Mouse (Mus musculus) heart, postnatal 14 days (tissue): ENCODE results near the gene Itfg1. TPM values are rescaled to one million over a fixed set of nuclear protein-coding genes. Genes with fewer than 3 reads are reported as not detected.
"Not testable (repeated sequence)": the region's sequence is repeated elsewhere in the genome, so short reads cannot be mapped to it uniquely, and the experiment has no call there.

Source experiments
- DNase-seq, 2 experiments: peaks; one replicate each; pipeline ENCODE4 v3.0.0; 2021 to 2022
- intact Hi-C: fragments of 180-260 bp; cut with DNase I; formaldehyde crosslinking; loops from one replicate; pipeline ENCODE4 v1.15.1; 2025
- long read RNA-seq, 2 experiments: library from polyadenylated mRNA; stranded (forward); transcript quantifications; one replicate each; pipeline ENCODE4 v2.0.0; 2021
- total RNA-seq, 2 experiments: library from RNA; stranded (reverse); gene quantifications; 2 replicates each; pipeline ENCODE4 v1.2.3; 2021

Gene Itfg1
- 10 to 100 TPM; 47.2 to 50.1 TPM for total RNA-seq
- long read RNA-seq, experiment 1, transcript Itfg1-201 (18 exons, 3,306 nt): major isoform, 115 of 124 reads
- long read RNA-seq, experiment 1, partial matches to known transcripts: 3 of 124 reads
- long read RNA-seq, experiment 1, other reads (novel, unspliced or antisense): 6 of 124 reads
- long read RNA-seq, experiment 2, transcript Itfg1-201 (18 exons, 3,306 nt): major isoform, 106 of 120 reads
- long read RNA-seq, experiment 2, partial matches to known transcripts: 3 of 120 reads
- long read RNA-seq, experiment 2, other reads (novel, unspliced or antisense): 11 of 120 reads

- peak; percentile 93 to 94 for DNase-seq
These were observed at the start of gene Itfg1, which contains the start of gene Phkb for GRCm38 (mm10) chr8:85840657-85841488. TSS of gene Itfg1 (minus strand) at chr8:85840921. TSS of gene Phkb (plus strand) at chr8:85840959.

GRCm38 (mm10) chr8:85884811-85885210 lies 44.1 kb upstream of the Itfg1 start:
- no peak for DNase-seq
- intact Hi-C loops: no loop called here

More at GRCm38 (mm10) chr8:85840657-85841488, at the start of gene Itfg1, which contains the start of gene Phkb:
- intact Hi-C loops: loop anchor here (5.0 kb wide), 1 partner anchor 139 kb away; the partner anchor contains the start of gene Neto2

GRCm38 (mm10) chr8:85879624-85880023 lies 38.9 kb upstream of the Itfg1 start:
- DNase-seq: no peak
- intact Hi-C loops: no loop called here

- intact Hi-C loops: no loop called here
- no peak for DNase-seq
These were observed 37.3 kb upstream of the Itfg1 start for GRCm38 (mm10) chr8:85877976-85878375.

- DNase-seq: peak; percentile 21 to 30
- intact Hi-C loops: no loop called here
These were observed 30.9 kb upstream of the Itfg1 start for GRCm38 (mm10) chr8:85871660-85872059.

DNA sequence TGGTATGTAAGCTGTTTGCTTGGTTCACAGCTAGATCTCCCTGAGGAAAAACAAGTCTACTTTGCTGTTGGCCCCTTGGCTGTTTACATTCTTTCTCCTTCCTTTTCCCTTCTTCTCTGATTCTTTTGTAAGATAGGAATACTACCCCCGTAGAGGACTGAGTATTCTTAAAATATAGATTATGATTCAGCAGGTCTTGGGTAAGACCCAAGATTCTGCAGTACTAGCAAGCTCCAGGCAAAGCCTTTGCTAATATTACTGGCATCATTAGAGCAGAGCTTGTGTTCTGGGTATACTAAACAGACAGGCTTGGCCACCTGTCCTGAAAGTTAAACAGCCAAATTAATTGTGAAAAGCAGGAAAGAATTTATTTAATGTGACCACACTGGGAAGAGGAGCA lies 21.7 kb upstream of the Itfg1 start:
- intact Hi-C loops: no loop called here
- no peak for DNase-seq

- intact Hi-C loops: no loop called here
- DNase-seq: no peak
These were observed 19.9 kb upstream of the Itfg1 start for GRCm38 (mm10) chr8:85860612-85861011.

GRCm38 (mm10) chr8:85857227-85857896 lies 16.6 kb upstream of the Itfg1 start:
- DNase-seq, intact Hi-C loops: not testable (repeated sequence)

DNA sequence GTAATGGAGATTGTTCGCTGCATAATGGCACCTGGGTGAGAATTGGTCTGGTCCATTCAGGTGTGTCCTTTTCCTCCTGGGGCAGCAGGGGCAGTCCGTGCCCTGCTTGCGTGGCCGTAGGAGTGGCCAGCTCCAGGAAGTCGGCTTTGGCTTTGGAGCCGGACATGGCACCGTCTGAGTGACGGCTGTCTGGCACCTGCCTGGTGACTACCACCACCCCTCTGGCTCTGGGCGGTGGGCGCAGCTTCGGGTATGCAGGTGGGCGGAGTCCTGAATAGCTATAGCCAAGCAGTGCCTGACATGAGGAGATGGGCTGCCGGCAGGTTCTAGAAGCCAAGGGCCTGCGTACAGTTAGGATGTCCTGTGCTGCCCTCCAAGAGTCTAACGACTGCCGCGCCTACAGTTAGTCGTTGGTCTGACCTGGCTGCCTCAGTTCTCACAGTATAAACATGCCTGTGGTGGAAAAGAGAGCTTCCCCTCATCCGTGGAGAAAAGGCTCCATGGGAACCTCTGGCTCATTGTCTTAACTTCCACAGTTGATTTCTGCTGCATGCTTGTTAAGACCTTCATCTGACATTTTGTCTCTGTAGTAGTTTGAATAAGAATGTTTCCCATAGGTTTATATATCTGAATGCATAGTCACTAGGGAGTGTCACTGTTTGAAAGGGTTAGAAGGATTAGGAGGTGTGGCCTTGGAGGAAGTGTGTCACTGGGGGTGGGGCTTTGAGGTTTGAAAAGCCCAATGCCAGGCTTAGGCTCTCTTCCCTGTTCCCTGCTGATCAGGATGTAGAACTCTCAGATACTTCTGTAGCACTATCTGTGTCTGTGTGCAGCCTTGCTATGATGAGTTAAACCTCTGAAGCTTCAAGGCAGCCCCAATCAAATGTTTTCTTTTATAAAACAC lies 13.8 kb upstream of the Itfg1 start:
- no peak for DNase-seq
- intact Hi-C loops: no loop called here

DNA sequence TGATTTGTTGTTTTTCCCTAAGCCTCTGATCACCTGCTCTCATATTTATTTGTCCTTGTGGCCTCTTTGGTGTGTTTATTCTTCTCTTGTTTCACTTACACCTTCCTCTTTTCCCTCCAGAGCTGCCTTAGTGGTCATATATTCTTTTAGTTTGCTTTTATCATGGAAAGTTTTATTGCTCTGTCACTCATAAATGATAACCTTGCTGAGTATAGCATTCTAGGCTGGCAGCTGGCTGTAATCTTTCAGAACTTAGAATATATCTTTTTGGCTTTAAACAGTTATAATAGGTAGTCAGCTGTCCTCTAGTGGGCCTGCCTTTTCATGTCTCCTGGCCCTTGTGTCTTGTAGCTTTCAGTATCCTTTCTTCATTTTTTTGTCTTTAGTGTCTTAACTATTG lies 5.2 kb upstream of the Itfg1 start:
- intact Hi-C loops: no loop called here
- no peak for DNase-seq

DNA sequence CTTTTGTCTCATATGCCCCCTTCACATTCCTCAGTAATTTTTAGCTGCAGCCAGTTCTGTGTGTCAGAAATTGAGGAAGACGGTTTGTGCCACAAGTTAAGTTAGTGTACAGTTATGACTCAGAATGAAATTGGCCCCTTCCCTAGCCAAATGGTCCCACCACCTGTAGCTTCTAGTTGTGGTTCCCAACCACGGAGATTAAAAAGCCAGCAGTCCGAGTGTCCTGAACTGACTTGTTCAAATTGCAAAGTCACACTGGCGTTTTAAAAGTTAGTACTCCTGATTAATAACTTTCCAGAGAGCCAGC lies 721 bp upstream of the Itfg1 start:
- intact Hi-C loops: loop anchor here (5.0 kb wide), 1 partner anchor 139 kb away; the partner anchor contains the start of gene Neto2

DNA sequence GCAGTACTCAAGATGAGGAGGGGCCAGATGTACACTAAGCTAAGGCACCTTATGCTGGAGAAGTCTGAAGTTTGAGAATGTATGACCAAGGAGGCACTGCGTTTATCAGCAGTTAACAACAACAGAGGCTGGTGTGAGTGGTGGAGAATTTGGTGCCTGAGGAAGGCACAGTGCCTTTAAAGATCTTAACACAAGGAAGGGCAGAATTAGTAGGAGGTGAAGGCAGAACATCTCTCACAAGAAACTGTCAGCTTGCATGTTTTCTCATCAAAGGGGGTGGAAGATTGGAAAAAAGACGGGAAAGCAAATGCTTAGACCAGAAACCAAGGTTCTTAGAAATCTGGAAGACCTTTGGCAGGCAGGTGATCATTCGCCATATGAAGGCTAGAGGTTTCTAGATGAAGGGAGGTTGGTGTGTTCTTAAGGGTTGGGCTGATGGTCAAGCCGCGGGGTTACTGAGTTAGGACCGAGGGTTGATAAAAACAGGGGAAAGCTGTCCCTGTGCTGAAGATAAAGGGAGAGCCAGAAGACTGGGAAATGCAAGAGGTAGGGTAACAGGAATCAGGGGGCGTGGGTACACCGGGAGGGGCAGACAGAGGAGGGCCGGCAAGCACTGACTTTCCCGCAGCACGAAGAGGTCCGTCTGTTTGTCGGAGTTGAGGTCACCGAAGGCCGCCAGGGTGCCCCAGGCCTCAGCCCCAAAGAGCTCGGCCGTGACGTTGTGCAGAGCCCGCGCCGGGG lies 635 bp downstream of the Itfg1 start:
- no peak for DNase-seq
- intact Hi-C loops: loop anchor here (5.0 kb wide), 1 partner anchor 138 kb away; the partner anchor contains the start of gene Neto2

More for the DNA sequence above, 721 bp upstream of the Itfg1 start:
- DNase-seq: peak in 1 of 2 experiments; percentile 18

DNA sequence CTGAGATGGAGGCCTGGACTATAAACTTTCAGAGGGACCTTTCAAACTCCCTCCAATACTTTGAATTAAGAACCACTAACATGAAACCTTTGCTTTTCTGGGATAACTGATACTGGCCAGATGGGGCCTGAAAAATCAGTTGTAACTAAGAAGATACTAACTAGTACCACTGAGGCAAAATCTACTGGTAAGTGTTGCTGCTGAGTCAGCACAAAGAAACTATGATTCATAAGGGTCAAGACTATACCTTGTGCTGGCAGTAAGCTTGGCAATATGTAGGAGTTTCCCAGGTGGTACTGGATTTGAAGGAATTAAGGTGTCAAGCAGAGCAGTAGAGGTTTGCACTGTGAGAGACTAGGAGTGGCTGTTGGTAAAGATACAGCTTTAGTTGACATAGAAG lies 27.1 kb downstream of the Itfg1 start:
- no peak for DNase-seq
- intact Hi-C loops: no loop called here

GRCm38 (mm10) chr8:85801408-85801807 lies 39.3 kb downstream of the Itfg1 start:
- DNase-seq: no peak
- intact Hi-C loops: no loop called here

DNA sequence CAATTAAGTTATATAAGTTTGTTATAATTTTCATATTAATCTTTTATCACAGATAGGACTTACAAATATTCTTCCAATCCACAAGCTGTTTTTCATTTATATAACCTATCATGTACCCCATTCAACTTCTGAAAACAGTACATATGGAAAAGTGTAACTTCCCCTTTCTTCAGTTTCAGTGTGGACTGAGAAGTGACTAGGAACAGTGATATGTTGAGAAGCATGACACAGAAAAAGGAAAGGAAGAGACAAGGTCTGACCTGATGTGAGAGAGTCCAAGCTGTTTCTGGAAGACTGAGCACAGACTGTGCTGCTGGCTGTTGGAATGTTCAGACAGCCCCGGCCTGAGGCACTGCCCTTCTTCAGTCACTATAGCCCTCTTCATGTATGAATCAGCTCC lies 40.6 kb downstream of the Itfg1 start:
- no peak for DNase-seq
- intact Hi-C loops: no loop called here

- DNase-seq, intact Hi-C loops: not testable (repeated sequence)
These were observed 44.3 kb downstream of the Itfg1 start for GRCm38 (mm10) chr8:85796392-85796791.

DNA sequence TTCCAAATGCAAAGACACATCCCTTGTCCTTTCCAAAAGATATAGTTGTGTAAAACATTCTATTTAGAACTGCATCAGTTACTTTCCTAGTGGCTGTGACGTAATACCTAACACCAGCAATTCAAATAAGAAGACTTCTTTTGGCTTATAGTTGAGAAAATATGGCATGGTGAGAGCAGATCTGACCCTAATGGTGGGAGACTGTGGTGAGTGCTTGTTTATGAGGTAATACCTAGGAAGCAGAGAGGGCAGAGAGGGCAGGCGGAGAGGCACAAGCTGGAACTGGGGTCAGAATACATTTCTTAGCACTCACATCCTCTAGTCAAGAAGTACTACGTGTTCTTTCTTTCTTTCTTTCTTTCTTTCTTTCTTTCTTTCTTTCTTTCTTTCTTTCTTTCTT lies 52.4 kb downstream of the Itfg1 start:
- DNase-seq: no peak
- intact Hi-C loops: no loop called here

GRCm38 (mm10) chr8:85787909-85788308 lies 52.8 kb downstream of the Itfg1 start:
- intact Hi-C loops: no loop called here
- DNase-seq: no peak

GRCm38 (mm10) chr8:85785506-85785905 lies 55.2 kb downstream of the Itfg1 start:
- no peak for DNase-seq
- intact Hi-C loops: no loop called here
